Mouse (Mus musculus) mature B cell (primary cell): Measurements from ENCODE around the gene Cnih1.
"Not testable (repeated sequence)": the region's sequence is repeated elsewhere in the genome, so short reads cannot be mapped to it uniquely, and the experiment has no call there.

Experiments
- in situ Hi-C: fragments of 300-500 bp; cut with MboI; formaldehyde crosslinking; loops from 2 replicates; pipeline ENCODE4 v1.14.3; 2019

The Cnih1 gene

DNA sequence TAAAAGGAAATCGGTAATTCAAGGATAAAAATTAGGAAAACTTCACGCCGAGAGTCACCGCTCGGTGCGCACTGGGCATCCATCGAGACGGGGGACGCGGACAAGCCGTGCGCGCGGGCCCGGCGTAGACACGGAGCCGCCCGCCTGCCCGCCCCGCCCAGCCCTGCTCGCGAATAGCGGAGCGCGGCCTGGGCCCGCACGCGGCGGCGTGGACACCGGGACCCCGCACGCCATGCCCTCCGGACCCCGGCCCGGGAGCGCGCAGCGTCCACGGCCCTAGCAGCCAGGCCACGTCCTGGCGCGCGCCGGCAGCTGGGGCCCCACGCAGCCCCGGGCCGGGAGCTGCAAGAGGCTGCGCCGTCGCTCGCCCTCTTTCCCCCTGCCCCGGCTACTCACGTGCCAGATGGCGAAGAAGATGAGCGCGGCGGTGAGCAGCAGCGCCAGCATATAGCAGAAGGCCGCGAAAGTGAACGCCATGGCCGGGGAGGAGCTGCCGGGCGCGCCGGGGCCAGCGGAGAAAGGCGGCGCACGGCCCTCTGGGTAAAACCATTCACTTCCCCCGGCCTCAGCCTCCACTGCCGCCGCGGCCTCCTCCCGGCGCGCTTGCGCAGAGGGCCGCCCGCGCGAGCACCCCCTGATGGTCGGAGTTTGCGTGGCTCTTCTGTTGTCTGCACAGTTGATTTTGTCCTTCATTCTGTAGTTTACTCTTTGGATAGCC, at the start of gene Cnih1:
Cnih1 (minus strand) TSS at position 625 of the 718 bp plus-strand sequence.
- in situ Hi-C loops: no loop called here

DNA sequence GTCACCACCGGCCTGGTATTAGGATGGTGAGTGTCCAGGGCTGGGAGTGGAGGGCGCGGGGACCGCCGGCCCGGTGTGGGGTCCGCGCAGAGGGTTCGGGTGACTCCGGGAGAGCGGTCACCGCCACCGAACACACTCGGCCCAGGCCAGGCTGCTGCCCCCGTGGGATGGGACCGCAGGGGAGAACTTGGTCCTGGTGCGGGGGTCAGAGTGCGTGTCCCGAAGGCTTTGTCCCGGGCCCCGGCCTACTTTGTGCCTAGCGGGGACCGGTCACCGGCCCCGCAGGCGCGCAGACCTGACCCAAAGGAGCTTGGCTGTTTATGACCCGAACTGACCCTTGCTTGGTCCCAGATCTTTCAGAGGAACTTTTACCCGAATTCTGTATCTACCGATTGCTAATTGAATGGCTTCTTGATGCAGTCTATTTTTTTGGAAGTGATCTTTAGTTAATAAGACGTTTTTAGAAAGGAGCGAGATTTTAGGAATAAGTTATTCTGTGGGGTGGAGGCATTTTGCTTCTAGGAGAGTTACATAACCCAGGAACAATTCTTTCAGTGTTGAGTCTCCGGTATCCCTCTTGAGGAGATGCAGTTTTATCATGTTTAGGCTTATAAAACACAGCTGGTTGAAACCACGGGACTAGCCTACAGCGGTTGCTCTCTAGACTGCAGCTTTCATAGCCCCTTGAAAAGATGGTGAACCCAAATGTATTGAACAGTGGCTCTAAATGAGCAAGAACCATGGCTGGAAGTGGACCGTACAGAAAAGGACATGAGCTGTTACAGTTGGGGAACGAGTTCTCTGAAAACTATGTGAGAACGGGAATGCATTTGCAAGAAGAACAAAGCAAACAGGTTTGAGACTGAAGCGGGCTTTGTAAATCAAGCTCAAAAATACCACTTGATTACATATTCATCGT, 44.4 kb upstream of the Cnih1 start:
- in situ Hi-C loops: no loop called here

DNA sequence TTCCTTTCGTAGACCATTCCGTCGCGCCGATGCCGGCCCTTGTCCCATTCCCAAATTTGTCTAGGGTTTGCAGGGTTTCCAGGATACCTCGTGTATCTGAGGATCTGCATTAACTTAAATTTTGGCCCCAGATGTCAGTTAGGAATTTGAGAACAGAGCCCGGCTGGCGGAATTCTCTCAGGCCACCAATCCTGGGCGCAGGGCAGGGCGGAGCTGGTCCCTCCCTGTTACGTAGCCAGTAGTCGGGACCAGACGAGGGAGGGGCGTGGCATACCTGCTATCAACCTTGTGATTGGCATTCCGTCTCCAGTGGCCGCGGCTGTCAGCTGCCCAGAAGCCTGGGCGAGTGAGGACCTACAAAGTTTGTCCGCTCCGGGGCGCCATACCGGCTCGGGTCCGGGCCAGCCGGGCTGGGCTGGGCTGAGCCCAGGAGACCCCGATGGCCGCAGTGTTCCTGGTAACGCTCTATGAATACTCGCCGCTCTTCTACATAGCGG, 43.7 kb upstream of the Cnih1 start, which contains the start of gene Cgrrf1:
Cgrrf1 (plus strand) TSS at position 289 of the 497 bp plus-strand sequence.
- in situ Hi-C loops: no loop called here

DNA sequence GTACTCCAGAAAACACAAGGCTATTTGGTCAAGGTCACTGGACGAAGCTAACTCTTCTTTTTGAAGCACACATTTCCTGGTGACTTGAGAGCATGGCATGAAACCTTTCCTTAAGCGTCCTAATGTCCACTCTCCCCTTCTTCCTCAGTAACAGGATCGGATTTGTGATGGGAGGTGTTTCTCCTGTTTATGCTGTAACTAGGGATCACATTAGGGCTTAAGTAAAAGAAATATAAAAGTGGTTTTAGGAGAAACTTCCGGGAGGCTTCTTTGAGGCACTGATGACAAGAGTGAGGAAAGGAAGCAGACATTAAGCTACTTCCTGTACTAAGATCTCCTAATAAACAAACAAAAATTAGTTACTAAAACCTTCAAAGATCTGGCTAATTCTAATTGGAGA, 43.1 kb upstream of the Cnih1 start:
- in situ Hi-C loops: no loop called here

DNA sequence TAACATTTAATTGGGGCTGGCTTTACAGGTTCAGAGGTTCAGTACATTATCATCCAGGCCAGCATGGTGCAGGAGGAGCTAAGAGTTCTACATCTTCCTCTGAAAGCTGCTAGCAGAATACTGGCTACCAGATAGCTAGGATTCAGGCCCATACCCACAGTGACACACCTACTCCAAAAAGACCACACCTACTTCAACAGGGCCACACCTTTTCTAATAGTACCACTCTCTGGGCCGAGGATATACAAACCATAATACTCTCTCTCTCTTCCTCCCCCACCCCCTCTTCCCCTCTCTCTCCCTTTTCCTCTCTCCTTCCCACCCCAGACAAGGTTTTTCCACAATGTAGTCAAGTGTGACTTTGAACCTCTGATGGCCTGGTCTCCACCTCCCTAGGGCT, 39.2 kb upstream of the Cnih1 start:
- in situ Hi-C loops: no loop called here

DNA sequence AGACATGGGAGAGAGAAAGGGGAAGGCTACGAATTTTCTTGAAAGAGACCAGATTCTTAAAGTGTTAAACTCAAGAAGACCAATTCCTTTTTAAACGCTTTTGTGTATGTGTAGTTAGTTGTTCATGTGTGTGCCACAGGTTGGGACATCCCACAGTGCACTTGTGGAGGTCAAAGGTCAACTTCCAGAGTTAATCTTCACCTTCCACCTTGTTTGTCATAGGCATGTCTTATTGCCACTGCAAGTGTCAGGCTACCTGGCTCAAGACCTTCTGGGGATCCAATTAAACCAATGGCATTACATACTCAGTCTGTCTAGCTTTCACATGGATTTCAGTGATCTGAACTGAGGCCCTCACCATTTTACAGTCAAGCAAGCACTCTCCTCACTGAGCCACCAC, 35.8 kb upstream of the Cnih1 start:
- in situ Hi-C loops: no loop called here

DNA sequence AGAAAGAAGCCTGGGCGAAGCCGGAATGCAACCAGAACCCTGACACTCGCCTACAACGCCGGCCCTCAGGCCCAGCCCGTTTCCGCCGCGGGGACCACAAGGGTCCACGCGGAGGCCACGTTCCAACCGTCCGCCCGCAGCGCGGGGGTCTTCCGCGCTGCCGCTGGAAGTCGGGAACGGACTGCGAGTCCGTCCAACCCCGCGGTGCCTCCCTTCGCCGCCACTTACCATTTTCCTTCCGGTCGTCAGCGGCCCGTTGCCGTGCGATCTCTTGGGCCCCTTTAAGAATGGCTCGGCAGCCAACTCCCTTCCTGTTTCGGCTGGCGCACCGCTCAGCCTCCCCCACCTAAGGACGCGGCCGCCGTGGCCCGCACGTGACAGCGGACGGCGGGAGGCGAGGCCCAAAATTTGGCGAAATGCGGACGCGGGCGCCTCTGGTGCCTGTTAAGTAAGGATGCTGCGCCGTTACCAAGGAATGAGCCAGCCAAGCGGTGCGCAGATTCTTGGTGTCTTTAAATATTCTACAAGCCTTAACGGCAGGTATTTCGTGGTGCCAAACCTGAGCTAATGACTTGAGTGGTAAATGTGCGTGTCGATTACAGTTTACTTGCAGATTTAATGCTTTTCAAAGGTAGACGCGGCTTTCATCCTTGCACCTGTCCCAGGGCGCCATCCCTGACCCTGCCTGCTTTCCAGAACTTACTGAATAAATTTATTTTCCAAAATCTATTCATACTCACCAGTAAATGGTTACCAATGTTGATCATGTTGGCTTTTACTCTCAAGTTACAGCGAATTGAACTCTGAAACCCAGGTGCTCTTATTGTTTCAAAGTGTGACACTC, 33.9 kb upstream of the Cnih1 start, which contains the start of gene Gmfb:
Gmfb (minus strand) TSS at position 370 of the 844 bp plus-strand sequence.
- in situ Hi-C loops: no loop called here

DNA sequence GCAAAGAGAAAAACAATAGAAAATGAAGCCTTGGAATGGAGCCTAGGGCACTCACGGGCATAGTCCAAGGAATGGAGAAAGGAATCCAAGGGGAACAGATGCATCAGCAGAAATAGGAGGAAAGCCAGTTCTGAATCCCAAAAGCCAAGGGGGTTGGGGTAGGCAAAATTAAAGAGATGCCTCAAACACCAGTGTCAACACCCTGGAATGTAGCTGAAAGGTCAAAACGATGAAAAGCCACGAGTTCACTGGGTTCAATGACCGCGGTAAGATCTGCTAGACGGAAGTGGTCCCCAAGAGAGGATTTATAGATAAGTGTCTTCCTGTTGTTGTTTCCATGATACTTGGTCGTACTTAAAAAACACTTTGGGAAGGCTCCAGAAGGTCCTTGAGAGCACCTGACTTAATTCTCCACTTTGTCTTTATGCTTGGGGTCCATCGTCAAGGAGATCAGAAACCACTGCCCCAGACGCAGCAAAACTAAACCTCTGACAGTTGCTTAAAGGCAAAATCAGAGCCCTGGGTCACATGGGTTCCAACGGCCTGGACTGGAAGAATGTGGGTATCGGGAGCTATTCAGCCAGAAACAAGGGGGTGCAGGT, 33.2 kb upstream of the Cnih1 start:
- in situ Hi-C loops: no loop called here

DNA sequence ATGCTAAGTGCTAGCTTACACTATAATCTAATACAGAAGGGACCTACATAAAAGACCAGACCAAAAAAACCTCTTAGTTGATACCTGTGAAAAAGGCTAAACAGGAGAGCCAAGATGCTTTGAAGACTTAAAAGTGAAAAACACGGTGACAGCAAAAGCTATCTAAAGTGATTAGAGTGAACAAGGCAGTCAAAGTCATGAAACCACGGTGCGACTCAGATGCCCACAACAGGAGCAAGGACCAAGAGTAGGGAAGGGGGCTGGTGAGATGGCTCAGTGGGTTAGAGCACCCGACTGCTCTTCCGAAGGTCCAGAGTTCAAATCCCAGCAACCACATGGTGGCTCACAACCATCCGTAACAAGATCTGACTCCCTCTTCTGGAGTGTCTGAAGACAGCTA, 31.8 kb upstream of the Cnih1 start:
- in situ Hi-C loops: not testable (repeated sequence)

DNA sequence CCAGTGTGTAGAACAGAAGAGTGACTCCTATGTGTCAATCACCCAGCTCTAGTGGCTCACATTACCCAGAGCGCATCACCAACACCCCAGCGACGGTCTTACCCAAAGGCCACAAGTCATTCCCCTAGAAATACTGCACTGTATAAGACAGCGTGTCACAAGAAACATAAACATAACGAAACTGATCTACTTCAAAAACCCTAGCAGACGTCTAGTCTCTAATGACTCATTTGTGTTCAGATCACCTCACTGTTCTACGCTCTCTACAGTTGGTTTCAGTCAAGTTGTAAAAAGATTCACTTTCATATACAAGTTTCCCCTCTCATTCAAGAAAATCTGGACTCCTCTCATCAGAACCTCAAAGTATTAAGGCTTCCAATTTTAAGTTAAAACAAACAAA, 30.5 kb upstream of the Cnih1 start:
- in situ Hi-C loops: no loop called here

DNA sequence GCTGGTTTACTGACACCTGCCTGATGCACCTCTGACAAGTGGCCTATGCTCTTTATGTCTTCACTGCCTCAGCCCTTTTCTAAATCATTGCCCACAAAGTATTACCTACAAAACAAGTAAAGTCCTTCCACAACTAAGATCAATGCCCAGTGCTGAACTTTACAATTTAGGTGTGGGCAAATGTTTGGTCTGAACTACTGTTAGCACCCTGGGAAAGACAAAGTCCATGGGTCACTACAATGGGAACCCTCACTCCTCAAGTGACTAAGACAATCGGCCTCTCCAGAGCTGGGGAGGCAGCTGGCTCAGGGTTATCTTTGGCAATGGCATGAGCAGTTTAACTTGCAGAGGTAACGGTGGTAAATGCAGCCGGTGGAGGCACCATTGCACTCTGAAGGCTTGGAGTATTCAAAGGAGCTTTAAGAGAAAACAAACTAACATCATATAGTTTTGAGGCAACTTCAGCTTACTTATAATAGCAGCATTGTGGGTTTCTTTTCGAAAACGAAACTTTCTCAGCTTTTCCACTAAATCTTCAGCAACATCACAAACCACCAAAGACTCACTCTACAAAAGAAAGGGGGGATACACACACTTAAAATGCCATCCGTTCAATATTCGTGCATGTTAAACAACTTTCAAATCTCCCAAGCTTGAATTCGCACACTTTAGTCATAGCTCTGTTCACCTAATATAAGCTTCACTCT, 28.9 kb upstream of the Cnih1 start:
- in situ Hi-C loops: no loop called here

DNA sequence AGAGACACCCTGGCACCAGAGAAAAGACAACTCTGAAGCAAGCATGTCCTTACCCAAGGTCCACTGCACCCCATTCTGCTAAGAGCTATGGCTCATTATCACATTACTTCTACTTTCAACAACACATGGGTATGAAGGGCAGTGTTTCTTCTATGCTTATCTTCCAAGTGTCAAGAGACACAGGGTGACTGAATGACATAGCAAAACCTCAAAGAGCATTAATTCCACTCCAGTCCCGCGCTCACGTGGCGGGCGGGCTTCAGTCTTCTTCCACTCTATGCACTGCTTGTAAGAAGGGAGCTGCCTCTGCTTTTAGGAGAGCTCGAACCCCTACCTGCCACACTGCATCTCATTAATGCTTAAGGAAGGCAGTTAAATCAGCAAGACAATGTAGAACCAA, 27.4 kb upstream of the Cnih1 start:
- in situ Hi-C loops: no loop called here

DNA sequence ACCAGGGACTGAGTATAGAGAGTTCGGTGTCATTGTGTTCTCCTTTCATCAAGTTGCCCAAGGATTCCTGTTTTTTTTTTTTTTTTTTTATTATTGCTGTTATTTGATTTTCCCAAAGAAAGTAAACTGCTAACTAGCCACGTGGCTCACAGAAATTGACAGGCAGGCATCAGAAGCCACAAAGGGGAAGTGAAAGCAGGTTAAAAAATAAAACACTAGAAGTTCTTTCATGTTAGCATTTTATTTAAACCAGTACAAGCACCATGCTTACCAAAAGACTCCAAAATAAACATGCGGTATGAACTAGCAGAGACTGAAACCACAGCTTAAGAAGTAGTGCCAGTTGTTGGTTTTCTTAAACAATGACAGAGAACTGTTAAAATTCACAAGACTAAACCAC, 19.7 kb upstream of the Cnih1 start:
- in situ Hi-C loops: no loop called here

DNA sequence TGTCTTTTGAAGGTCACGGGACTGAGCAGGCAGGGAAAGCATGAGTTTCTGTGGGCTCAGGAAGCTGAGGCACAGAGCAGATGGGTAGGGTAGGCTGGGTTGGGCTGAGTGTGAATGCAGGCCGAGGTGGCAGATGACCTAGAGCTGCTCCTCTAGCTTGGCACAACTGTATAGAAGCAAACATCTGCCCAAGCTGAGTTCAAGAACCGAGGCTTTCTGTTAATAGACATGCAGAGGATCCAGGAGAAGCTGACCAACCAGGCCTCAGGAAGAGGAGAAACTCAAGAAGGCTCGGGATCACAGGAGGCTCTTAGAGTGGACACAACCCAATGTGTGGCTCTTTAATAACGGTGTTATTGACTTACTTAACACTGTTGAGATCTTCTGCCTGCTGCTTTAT, 18.0 kb upstream of the Cnih1 start:
- in situ Hi-C loops: no loop called here

DNA sequence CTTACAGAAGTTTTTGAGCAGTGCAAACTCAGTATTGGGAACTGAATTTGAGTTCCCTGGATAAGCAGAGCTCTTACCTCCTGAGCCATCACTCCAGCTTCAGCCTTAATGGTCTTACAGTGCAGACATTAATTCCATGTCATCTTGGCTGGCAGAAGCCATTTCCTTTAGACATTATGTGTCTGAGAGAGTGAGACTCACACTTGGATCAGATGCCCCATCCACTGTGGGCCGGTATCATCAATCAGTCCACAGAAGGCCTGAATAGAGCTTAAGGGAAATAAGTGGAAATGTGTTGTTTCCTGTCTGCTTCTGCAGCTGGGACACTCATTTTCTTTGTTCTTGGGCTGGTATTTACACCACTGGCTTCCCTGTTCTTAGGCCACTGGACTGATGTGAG, 15.6 kb upstream of the Cnih1 start:
- in situ Hi-C loops: no loop called here

DNA sequence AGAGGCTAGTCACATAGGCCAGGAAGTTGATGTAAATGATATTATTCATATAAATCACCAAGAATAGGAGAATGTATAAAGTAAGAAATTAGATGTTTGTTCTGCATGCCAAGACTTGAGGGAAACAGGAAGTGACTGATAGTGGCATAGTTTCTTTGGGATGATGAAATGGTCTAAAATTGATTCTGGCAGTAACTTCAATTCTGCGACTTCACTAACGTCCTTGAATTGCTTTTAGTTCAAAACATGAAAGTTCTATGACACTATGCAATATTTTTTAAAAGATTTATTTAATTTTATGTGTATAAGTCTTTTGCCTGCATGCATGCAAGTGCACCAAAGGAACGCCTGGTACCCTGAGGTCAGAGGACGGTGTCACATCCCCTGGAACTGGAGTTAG, 15.0 kb upstream of the Cnih1 start:
- in situ Hi-C loops: no loop called here

DNA sequence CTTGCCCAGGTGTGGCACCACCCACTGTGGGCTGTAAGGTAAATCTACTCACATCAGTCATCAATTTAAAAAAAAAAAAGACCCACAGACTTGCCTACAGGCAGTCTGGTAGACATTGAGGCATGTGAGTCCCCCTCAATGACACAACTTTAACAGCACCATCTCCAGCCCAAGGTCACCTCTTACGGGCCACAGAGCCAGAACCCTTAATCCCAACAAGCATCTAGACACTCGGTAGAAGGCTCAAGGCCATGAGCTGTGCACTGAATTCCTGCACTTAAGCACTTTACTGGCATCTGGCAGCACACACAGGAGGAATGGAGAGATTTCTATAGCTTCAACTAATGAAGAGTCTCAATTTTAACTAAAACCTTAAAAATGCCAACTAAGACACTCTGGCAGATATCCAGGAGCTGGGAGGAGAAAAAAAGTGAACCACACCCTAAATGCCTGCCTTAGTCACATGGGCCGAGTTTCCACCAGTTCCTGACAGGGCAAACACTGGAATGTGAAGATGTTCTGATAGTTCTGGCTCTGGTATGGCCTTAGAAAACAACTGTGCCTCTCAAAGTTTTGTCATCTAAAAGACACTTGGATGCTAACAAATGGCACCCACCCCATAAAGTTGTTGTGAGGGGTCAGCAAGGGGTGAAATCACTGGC, 12.6 kb upstream of the Cnih1 start:
- in situ Hi-C loops: no loop called here

DNA sequence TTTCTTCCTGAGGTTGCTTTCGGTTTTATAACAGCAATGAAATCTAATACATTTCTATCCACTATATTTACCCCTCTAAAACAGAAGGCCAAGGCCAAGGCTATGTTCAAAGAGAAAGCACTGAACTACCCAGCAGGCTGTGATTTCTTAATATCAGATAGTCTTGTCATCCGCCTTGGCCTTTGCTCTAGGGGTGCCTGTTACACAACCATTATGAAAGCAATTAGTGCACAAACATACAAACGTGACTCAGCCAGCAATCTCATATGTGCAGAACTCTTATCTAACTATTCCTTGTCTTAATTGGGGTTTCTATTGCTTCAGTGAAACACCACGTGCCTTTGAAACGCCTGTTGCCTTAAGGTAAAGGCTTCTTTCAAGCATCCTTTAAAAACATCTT, 5.9 kb upstream of the Cnih1 start:
- in situ Hi-C loops: no loop called here

DNA sequence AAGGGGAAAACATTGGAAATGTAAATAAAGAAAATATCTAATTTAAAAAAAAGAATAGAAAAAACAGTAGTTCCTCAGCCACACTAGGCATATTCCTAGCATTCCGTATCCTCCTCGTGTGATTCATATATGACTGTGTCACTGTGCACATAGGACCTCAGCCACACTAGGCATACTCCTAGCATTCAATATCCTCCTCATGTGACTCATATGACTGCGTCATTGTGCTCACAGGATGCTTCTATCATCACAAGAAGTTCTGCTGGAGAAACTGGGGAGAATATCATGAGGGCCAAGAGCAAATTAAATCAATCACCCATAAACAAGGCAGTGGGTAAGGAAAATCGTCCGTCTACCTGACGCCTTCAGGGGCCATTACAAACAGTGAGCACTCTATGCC, 2.5 kb upstream of the Cnih1 start:
- in situ Hi-C loops: no loop called here

DNA sequence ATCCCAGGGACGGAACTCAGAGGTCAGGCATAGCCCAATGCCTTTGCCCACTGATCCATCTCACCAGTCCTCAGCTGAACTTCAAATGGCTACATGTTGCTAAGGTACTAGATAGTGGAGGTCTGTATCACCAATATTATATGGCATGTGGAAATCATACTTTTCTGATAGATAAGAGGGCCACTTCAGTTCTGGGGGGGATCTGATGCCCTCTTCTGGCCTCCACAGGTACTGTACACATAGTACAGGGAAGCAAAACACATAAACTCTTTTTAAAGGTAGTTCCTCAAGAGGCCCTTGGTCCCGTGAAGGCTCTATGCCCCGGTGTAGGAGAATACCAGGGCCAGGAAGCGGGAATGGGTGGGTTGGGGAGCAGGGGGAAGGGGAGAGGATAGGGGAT, 2.1 kb upstream of the Cnih1 start:
- in situ Hi-C loops: no loop called here
